8 mouse cellular contexts compared by ENCODE assay signal in genomic region chr5:35981976-35982375, GRCm38 (mm10).
DNase-seq lines count a peak whose midpoint lies in the region.

No protein-coding gene starts in this region.

- DNase-seq in CD4-positive, CD25-positive, alpha-beta regulatory T cell, adult 2 months (ENCODE audit: low read depth, low spot score) = peak; percentile 86
- DNase-seq in adrenal gland, adult (ENCODE audit: inconsistent age in 2 of 2, low spot score in 1 of 2) = peak; percentile 65 to 91
- DNase-seq in embryo, embryonic 10 days (ENCODE audit: low spot score) = peak; percentile 89
- peak; percentile 68 to 83 for DNase-seq in gastrocnemius, postnatal 4 days (ENCODE audit: low spot score in 2 of 2)
- DNase-seq in layer of hippocampus, adult 8-10 months (ENCODE audit: low spot score in 2 of 2) = peak; percentile 59 to 89
- DNase-seq in lung, postnatal 25 days (ENCODE audit: low spot score) = peak; percentile 64
- peak; percentile 79 for DNase-seq in right cerebral cortex, adult 18-20 months
- peak; percentile 41 to 71 for DNase-seq in urinary bladder, adult 18-20 months (ENCODE audit: low spot score in 2 of 2)

Comparison
In these comparisons a context has a peak if more than half of its experiments do, and no peak if none do; other contexts are left out.
1. Peak in every context shown above with its lines: DNase-seq.